Mouse (Mus musculus) E14TG2a.4 (cell line): ENCODE results near the gene Dgka.

Source experiments
- CTCF ChIP-seq: conservative IDR thresholded peaks from 2 replicates; pipeline ENCODE4 v1.5.1; 2014; ENCODE audit warnings: low read length
- NANOG ChIP-seq: IDR thresholded peaks from 2 replicates; pipeline ENCODE4 v1.6.1; 2014; ENCODE audit warnings: borderline replicate concordance, low read length, mixed read lengths
- POU5F1 ChIP-seq: IDR thresholded peaks from 2 replicates; pipeline ENCODE4 v1.6.1; 2014; ENCODE audit warnings: low read length, borderline replicate concordance

DNA sequence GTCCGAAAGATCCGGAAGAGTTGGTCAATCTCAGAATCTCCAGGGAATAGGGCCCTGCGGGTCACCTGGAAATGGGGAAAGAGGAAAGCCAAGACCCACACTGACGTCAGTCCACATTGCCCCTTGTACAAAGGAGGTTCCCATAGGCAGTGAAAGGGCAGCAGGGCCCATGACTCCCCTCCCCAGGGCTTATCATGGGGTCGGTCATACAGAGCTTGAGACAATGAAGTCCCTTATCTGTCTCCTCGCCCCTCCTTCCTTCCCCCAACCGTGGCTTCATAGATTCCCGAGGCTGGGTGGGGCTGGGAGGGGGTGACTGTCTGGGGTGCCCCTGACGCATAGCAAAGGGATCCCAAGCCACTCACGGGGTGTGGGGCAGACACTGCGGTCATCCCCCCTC lies 45.0 kb downstream of the Dgka start:
- TF ChIP-seq CTCF (no peak), POU5F1 (no peak), NANOG (no peak)
